Mouse (Mus musculus) 3134 (cell line): ENCODE measurements around the gene Mark2.

Experiments used
- DNase-seq: peaks from one replicate; pipeline ENCODE4 v3.0.0-alpha.2; 2011; ENCODE audit warnings: low spot score; ENCODE audit not compliant: insufficient read length; ENCODE audit errors: extremely low read depth

Gene Mark2

GRCm38 (mm10) chr19:7335656-7336055 is 6.0 kb downstream of the Mark2 start:
- no peak for DNase-seq

- no peak for DNase-seq
Observed at GRCm38 (mm10) chr19:7334049-7334448, 7.6 kb downstream of the Mark2 start.

DNA sequence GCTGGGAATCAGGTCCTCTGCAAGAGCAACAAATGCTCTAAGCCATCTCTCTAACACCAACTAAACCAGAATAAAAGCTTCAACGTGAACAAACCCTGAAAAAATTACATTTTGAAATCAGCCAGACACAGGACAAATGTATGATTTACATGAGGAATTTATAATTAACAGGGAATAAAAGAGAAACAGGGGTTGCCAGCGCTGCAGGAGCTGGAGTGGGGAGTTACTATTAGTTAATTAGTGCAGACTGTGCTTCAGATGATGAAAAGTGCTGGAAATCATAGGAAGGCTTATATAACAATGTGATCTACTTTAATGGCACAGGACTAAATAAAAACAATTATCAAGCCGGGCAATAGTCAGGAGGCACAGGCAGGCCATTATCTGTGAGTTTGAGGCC is 20.3 kb downstream of the Mark2 start:
- no peak for DNase-seq

DNA sequence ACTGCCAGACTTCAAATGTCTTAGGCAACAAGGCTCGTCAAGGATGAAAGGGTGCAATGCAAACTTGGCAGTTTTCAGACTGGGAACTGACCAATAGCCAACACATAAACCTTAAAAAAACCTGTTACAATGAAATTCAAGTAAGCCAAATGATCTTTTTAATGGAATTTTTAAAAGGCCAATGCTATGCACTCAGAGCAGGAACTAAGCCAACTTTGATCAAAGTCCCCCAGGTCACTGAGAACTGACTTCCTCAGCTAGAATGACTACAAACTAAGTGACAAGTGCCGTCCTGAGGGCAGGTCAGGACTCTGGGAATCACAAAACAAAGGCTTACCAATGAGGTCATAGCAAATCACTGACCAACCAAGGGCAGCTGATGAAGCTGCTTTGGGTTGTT is 21.5 kb downstream of the Mark2 start:
- no peak for DNase-seq

DNA sequence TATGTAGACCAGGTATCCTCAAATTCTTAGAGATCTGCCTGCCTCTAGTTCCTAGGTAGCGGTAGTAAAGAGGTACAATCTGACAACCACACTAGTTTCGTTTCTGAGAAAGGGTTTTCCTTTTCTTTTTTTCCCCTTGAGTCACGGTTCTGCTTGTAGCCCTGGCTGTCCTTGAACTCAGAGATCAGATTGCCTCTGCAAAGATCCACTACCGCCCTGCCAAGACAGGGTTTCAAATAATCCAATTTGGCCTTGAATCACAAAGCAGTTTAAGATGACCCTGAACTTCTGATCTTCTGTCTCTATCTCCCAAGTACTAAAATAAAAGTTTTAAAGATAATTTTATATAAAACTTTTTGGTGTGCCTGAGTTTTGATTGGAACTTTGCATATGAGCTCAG is 23.9 kb downstream of the Mark2 start:
- DNase-seq = no peak

- DNase-seq = no peak
Observed at GRCm38 (mm10) chr19:7316822-7317221, 24.8 kb downstream of the Mark2 start.

GRCm38 (mm10) chr19:7315587-7315984 is 26.1 kb downstream of the Mark2 start:
- no peak for DNase-seq

DNA sequence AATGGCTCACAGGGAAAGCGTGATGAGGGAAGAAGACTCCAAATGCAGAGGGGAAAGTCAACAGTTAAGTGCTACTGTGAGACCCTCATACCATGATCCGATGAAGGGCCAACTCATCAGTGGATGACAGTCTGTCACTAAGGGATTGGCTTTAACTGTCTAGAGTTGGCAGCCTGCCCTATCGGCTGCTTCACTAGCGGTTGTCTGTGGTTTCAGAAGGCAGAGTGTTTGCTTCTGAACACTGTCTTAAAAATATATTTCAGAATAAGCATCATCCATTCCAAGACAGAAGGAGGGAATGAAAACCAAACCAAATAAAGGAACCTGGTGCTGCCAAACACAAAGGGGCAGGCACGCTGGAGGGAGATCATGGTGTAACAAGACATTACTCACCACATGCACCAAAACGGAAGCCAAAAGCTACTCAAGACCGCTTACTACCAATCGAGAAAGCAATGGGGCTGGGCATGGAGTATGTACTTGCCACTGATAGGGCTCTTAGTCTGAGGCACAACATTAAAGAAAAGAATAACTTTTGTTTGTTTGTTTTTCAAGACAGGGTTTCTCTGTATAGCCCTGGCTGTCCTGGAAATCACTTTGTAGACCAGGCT is 26.6 kb downstream of the Mark2 start:
- DNase-seq = peak; percentile 21

DNA sequence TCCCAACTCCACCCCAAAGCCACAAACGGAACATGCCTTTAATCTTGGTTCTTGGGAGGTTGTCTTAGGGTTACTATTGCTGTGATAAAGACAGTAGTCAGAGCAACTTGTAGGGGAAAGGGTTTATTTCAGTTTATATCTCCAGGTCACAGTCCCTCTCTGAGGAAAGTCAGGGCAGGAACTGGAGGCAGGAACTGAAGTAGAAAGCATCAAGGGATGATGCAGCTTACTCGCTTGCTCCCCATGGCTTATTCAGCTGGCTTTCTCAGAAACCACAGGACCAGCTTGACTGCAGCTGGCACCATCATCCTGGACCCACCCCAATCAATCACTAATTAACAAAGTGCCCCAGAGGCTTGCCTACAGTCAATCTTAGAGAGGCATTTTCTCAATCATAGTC is 28.0 kb downstream of the Mark2 start:
- no peak for DNase-seq

GRCm38 (mm10) chr19:7311306-7311705 is 30.4 kb downstream of the Mark2 start:
- DNase-seq = no peak

GRCm38 (mm10) chr19:7310704-7311103 is 31.0 kb downstream of the Mark2 start:
- peak; percentile 42 for DNase-seq

GRCm38 (mm10) chr19:7309738-7310330 is 31.8 kb downstream of the Mark2 start:
- DNase-seq = no peak

GRCm38 (mm10) chr19:7307995-7308770 is 33.5 kb downstream of the Mark2 start:
- no peak for DNase-seq

GRCm38 (mm10) chr19:7306968-7307367 is 34.7 kb downstream of the Mark2 start:
- peak; percentile 39 for DNase-seq

GRCm38 (mm10) chr19:7305380-7306310 is 36.0 kb downstream of the Mark2 start:
- DNase-seq = no peak

GRCm38 (mm10) chr19:7304801-7305200 is 36.9 kb downstream of the Mark2 start:
- no peak for DNase-seq

GRCm38 (mm10) chr19:7303796-7304195 is 37.9 kb downstream of the Mark2 start:
- DNase-seq = no peak

DNA sequence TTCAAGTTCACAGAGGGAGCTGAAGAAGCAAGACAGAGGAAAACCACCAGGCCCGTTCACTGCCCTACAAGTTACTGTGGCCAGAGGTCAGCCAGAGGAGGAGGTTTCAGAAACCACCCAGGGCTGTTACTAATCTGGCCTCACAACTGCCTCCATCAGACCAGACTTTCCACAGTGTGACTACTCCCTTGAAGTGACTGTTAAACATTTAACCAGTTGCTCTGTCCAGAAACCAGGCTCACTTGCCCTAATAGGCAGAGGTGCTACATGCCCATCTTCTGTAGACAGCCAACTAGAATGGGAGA is 39.2 kb downstream of the Mark2 start:
- DNase-seq = no peak

DNA sequence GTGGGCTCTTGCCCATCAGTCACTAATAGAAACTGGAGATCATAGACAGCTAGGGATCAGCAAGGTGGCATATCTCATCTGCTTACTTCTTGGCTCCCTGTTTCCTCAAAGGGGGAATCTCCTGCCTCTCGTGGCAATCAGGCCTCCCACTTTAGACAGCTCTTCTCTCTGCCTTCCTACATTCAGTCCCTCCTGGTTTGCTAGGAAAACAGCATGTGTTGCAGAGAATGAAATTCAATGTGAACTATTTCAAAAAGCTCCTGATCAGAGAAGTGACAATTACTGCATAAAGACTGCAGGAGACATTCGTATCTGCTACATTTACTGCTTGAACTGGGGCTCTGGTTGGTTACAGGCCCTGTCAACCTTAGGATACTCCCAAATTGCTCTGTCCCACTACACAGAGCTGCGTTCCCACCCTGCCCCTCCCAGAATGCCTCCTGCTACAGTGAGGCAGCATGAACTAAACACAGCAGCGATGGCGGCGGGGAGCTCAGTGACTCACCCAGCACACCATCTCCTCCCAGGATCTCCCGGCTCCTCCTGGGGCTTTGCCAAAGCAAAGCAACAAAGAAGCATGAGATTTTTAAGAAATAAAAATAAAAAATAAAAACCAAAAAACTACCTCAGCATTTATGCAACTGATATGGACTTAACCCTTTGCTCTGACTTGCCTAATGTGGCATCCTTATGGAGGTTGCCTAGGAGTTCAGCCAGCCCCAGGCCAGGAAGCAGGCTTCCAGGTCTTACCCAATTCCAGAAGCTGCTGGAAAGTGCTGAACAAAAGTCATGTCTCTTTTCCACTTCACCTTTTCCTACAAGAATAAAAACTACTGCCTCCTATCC is 39.8 kb downstream of the Mark2 start:
- peak; percentile 66 for DNase-seq

DNA sequence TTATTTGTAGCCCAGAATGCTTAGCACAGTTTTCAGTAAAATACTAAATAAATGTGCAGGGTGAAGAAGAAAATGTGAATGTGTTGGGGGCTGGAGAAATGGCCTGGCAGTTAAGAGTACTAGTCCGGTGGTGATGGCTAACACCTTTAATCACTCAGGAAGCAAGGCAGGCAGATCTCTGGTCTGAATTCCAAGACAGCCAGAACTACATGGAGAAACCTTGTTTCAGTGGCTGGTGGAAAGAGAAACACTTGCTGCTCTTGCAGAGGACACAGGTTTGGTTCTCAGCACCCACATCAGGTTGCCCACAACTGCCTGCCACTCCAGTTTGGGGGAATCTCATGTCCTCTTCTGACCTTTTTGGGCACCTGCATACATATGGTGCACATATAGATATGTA is 41.6 kb downstream of the Mark2 start:
- no peak for DNase-seq
